Mouse (Mus musculus) ES-E14 (cell line): Measurements from ENCODE around the gene Pole2.

Experiments used
- CHD2 ChIP-seq: IDR thresholded peaks from 2 replicates; pipeline ENCODE4 v1.6.1; 2014; ENCODE audit warnings: mild to moderate bottlenecking, low read depth, low read length, inconsistent platforms
- HCFC1 ChIP-seq: IDR thresholded peaks from 2 replicates; pipeline ENCODE4 v1.6.1; 2012; ENCODE audit warnings: low read length, inconsistent platforms, borderline replicate concordance; ENCODE audit not compliant: insufficient read depth
- MAFK ChIP-seq: IDR thresholded peaks from 2 replicates; pipeline ENCODE4 v1.6.1; 2014; ENCODE audit warnings: mild to moderate bottlenecking, low read depth, low read length, inconsistent platforms; ENCODE audit not compliant: insufficient read depth
- ZC3H11A ChIP-seq: IDR thresholded peaks from 2 replicates; pipeline ENCODE4 v1.6.1; 2012; ENCODE audit warnings: low read depth, mild to moderate bottlenecking, inconsistent platforms, low read length, borderline replicate concordance
- ZNF384 ChIP-seq: IDR thresholded peaks from 2 replicates; pipeline ENCODE4 v1.6.1; 2012; ENCODE audit warnings: low read depth, low read length, inconsistent platforms

- TF ChIP-seq ZNF384 (no peak), ZC3H11A (no peak), MAFK (no peak), CHD2 (no peak), HCFC1 (0 out of 2 replicates have a peak, but pooled peaks have one; percentile 2)
Observed at GRCm38 (mm10) chr12:69197378-69198163, 30.4 kb downstream of the Pole2 start.
